Mouse (Mus musculus) gastrocnemius, postnatal 36 days (tissue): Measurements from ENCODE around the gene Actl11. TPM values are rescaled to one million over a fixed set of nuclear protein-coding genes. Genes with fewer than 3 reads are reported as not detected.

Experiments used
- total RNA-seq, 2 experiments: library from RNA; stranded (reverse); gene quantifications; 2 replicates each; pipeline ENCODE4 v1.2.3; 2021

Gene Actl11
- total RNA-seq, 2 experiments from 2014 or later, result not detected

Other genes starting within 250 kb of the Actl11 start
- not detected for gene Gnat1, start 248.8 kb upstream of the Actl11 start, total RNA-seq
- gene Sema3f, start 218.0 kb upstream of the Actl11 start, total RNA-seq, result 1 to 10 TPM; 4.9 to 6.1 TPM
- 10 to 100 TPM; 32.7 to 36.3 TPM for gene Rbm5, start 157.5 kb upstream of the Actl11 start, total RNA-seq
- gene Rbm6, start 55.2 kb upstream of the Actl11 start, total RNA-seq, result 10 to 100 TPM; 16.4 to 19.1 TPM
- 10 to 100 TPM in 1 of 2 experiments, 1 to 10 TPM in 1; 8.7 to 10.4 TPM for gene Mon1a, start 40.3 kb upstream of the Actl11 start, total RNA-seq
- under 1 TPM; 0.59 to 0.61 TPM for gene Mst1r, start 21.6 kb upstream of the Actl11 start, total RNA-seq
- gene Camkv, start 7.2 kb downstream of the Actl11 start, total RNA-seq, result under 1 TPM in 1 of 2 experiments, not detected in 1; 0.28 TPM
- under 1 TPM; 0.35 to 0.56 TPM for gene Traip, start 21.7 kb downstream of the Actl11 start, total RNA-seq
- 1 to 10 TPM; 2.7 to 3.3 TPM for gene Uba7, start 47.0 kb downstream of the Actl11 start, total RNA-seq
- gene Gm20661, start 54.6 kb downstream of the Actl11 start, total RNA-seq, result not detected
- 1 to 10 TPM; 1.6 to 2.8 TPM for gene Inka1, start 57.4 kb downstream of the Actl11 start, total RNA-seq
- under 1 TPM in 1 of 2 experiments, not detected in 1; 0.17 TPM for gene Cdhr4, start 64.0 kb downstream of the Actl11 start, total RNA-seq
- gene Gm20662, start 67.9 kb downstream of the Actl11 start, total RNA-seq, result not detected
- gene Ip6k1, start 74.0 kb downstream of the Actl11 start, total RNA-seq, result 10 to 100 TPM; 19.1 to 20.3 TPM
- 1 to 10 TPM; 3.3 to 3.8 TPM for gene Gmppb, start 120.8 kb downstream of the Actl11 start, total RNA-seq
- gene Amigo3, start 124.7 kb downstream of the Actl11 start, total RNA-seq, result 1 to 10 TPM; 1.5 to 2.6 TPM
- not detected for gene Mst1, start 152.0 kb downstream of the Actl11 start, total RNA-seq
- gene Rnf123, start 154.9 kb downstream of the Actl11 start, total RNA-seq, result 100 to 1,000 TPM; 141 to 153 TPM
- gene Apeh, start 166.1 kb downstream of the Actl11 start, total RNA-seq, result 10 to 100 TPM; 26.0 to 31.0 TPM